Mouse (Mus musculus): ENCODE measurements around the gene Adgrv1. TPM values are rescaled to one million over a fixed set of nuclear protein-coding genes. Genes with fewer than 3 reads are reported as not detected.
A peak's percentile ranks its signal among the peaks of the same experiment; 100 is the strongest.

Adgrv1 gene
- polyA plus RNA-seq, 1 experiment from 2014 or later, result 16.6 TPM

DNA sequence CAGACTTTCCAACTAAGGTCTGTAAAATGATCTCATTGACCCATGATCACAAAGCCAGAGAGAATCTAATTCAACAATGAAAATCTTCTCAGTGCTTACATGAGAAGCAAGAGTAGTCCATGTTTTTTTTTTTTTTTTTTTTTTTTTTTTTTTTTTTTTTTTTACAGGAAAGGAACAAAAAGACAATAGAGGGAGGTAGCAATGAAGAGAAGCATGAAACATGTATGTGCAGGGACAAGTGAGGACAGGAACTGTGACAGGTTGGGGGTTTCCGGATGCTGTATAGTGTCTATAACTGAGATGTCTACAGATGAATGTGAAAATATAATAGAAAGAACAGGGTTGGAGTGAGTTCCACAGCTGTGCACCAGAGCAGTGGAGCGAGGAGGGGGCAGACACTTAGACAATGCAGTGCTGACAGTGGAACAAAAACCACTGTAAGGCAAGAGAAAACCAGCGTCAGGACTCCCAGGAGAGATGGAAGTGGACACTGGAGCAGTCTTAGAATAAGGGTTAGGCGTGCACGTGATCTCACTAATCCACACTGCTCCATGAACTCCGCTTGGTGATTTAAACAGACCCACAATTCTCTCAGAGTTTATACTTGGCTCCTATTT, 490.6 kb downstream of the Adgrv1 start:
- ATAC-seq (ENCODE audit: low read depth), result no peak
- Histone ChIP-seq H3K9ac (no peak overlapping the region), H3K27me3 (no peaks in the 10 kb centered on the region), H3K9me3 (no peaks in the 10 kb centered on the region), H3K36me3 (no peaks in the 10 kb centered on the region), H3K4me3 (no peak overlapping the region), H3K4me1 (replicated peaks) (no peaks in the 10 kb centered on the region), H3K27ac (replicated peaks) (no peak overlapping the region), H3K4me2 (no peak overlapping the region)
- 71% methylated on average over 6 of the region's 6 CpGs for WGBS

DNA sequence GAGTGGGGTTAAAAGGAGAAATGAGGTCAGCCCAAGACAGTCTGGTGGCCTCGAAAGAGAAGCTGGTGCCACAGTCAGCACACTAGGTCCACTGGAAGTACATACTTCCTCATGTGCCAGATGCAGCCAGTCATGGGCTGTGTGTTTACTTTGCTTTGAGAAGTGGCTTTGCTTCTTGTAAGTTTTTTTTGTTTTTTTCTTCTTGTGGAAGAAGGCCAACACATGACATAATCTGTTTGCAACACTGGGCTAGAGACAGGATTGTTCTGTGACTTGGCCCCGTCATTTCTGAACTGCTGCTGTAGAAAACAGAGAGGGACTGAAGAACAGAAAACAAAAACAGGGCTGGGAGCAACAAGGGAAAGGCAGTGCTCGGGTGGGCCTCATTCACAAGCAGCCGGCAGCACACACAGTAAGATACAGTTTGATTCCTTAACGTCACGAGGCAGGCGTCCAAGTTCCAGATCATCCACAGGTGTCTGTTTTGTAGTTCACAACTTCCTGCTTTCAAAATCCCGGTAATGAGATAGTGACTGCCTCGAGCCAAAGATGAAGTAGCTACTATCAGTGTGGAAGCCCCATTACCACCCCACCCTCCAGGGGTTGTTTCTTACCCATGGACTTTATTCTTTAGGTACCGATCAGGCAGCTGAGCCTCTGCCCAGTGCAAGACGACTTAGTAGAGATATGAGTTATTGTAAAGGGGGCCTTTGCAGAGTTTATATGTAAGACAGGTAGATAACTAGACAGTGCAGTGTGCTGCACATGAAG, 496.1 kb downstream of the Adgrv1 start:
- Histone ChIP-seq H3K27ac (replicated peaks) (no peak overlapping the region), H3K9ac (no peak overlapping the region), H3K4me3 (no peak overlapping the region), H3K4me2 (no peak overlapping the region), H3K27me3 (no peaks in the 10 kb centered on the region), H3K4me1 (replicated peaks) (peaks cover 12% of the 10 kb centered on the region; the same call in 1 of the 2 replicates), H3K9me3 (no peaks in the 10 kb centered on the region), H3K36me3 (no peaks in the 10 kb centered on the region)
- 64% methylated on average over 11 of the region's 11 CpGs for WGBS
- ATAC-seq (ENCODE audit: low read depth), result peak; percentile 19; the same call in 1 of the 2 replicates

DNA sequence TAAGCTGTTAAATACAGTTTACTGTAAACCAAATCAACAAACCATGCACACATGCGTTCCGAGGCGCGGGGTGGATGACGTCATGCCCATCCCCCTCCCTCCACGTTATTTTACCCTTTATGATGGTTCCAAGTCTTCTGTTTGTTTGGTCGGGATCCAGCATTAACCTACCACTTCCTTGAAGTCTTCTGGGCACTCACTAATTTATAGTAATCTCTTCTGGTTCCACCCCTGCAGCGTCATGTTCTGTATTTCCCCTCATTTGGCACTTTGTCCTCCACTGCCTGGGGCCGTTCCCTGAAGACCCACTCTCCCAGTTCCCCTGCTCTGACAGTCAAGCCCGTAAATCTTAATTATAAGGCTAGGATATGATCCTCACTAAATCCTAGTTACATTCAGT, 497.0 kb downstream of the Adgrv1 start:
- Histone ChIP-seq H3K27ac (replicated peaks) (no peak overlapping the region), H3K36me3 (no peaks in the 10 kb centered on the region), H3K4me3 (no peak overlapping the region), H3K27me3 (no peaks in the 10 kb centered on the region), H3K4me2 (no peak overlapping the region), H3K4me1 (replicated peaks) (peaks cover 12% of the 10 kb centered on the region; the same call in 1 of the 2 replicates), H3K9ac (no peak overlapping the region), H3K9me3 (no peaks in the 10 kb centered on the region)
- 65% methylated on average over 10 of the region's 10 CpGs for WGBS
- no peak for ATAC-seq (ENCODE audit: low read depth)

DNA sequence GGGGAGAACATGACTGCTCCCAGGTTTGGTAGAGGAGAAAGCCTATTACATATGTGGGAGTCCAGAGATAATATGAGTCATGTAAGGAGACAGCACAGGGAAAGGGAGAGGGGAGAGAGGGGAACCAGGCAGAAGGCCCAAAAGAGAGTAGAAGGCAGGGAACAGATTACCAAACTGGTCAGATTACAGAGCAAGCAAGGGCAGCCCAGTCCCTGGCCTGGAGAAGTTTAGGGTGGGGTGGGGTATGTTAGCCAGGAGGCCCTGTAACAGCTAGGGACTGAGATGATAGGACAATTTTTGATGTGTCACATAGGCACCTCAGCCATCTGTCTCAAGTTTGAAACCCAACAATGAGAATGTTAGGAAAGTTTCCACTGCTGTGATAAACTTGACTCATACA, 498.5 kb downstream of the Adgrv1 start:
- no peaks in the 10 kb centered on the region for H3K36me3 ChIP-seq
- no peak overlapping the region for H3K27ac ChIP-seq (replicated peaks)
- peaks cover 12% of the 10 kb centered on the region; the same call in 1 of the 2 replicates for H3K4me1 ChIP-seq (replicated peaks)
- no peak overlapping the region for H3K4me3 ChIP-seq
- no peaks in the 10 kb centered on the region for H3K9me3 ChIP-seq
- no peak overlapping the region for H3K9ac ChIP-seq
- H3K27me3 ChIP-seq, result no peaks in the 10 kb centered on the region
- no peak for ATAC-seq (ENCODE audit: low read depth)
- H3K4me2 ChIP-seq, result no peak overlapping the region

DNA sequence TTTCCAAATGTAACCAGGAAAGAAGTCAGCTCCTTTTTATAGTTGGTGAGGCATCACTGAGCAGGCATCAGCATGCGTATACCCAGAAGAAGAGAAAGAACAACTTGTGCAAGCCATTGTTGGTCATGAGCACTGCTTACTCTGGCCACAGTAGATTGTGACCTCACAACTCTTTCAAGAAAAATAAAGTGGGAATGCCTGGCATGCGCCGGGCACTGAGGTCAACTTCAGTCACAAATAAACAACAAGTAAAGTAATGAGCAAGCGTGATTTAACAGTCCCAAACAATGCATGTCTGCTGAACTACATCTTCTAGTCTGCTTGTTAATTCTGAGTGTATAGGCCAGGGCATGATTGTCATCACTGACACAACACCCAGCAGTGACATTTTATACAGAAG, 499.6 kb downstream of the Adgrv1 start:
- no peak overlapping the region for H3K4me3 ChIP-seq
- WGBS, result 66% methylated on average over 4 of the region's 4 CpGs
- H3K27ac ChIP-seq (replicated peaks), result no peak overlapping the region
- H3K36me3 ChIP-seq, result no peaks in the 10 kb centered on the region
- no peaks in the 10 kb centered on the region for H3K9me3 ChIP-seq
- ATAC-seq (ENCODE audit: low read depth), result no peak
- H3K4me1 ChIP-seq (replicated peaks), result peaks cover 12% of the 10 kb centered on the region; the same call in 1 of the 2 replicates
- H3K27me3 ChIP-seq, result no peaks in the 10 kb centered on the region
- H3K4me2 ChIP-seq, result no peak overlapping the region
- H3K9ac ChIP-seq, result no peak overlapping the region

DNA sequence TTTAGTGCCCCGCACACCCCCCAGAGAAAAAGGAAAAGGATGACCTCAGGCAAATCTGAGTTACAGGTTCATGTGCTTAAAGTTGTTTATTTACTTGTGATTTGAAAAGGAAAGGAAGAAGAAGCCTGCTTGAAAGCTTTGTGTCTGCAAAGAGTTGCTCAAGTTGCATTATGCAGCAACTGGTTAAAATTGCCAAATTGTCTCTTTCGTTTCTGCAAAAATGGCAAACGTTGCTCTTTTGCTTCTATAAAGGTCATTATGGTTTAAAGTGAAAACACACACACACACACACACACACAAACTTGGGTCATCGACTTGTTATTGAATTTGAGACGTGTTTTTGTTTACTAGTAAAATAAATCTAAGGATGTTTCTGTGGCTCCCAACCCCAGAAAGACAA, 500.3 kb downstream of the Adgrv1 start:
- Histone ChIP-seq H3K9ac (no peak overlapping the region), H3K4me2 (no peak overlapping the region), H3K4me1 (replicated peaks) (peaks cover 12% of the 10 kb centered on the region; the same call in 1 of the 2 replicates), H3K4me3 (no peak overlapping the region), H3K9me3 (no peaks in the 10 kb centered on the region), H3K27me3 (no peaks in the 10 kb centered on the region), H3K36me3 (no peaks in the 10 kb centered on the region), H3K27ac (replicated peaks) (0 out of 2 replicates have a peak overlapping the region, but pooled peaks have one; percentile 5)
- ATAC-seq (ENCODE audit: low read depth), result no peak
- 58% methylated on average over 5 of the region's 5 CpGs for WGBS

DNA sequence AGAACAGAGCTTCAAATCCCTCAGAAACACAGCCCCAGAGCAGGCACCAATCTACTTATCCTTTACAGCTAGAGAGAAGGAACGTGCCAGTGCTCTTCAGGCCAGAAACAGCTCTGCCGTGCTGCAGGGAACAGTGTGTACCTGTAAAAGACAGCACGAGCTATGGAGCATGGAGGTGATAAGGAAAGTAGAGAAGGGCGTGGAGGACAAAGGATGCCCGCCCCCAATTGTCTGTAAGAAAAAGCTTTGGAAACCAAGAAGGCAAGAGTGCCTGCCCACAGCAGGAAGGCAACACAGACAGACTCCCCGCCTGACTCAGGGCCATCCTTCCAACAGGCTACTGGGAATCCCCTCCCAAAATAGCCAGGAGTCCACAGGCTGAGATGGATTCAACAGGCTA, 501.1 kb downstream of the Adgrv1 start:
- Histone ChIP-seq H3K9me3 (no peaks in the 10 kb centered on the region), H3K36me3 (no peaks in the 10 kb centered on the region), H3K9ac (no peak overlapping the region), H3K27ac (replicated peaks) (no peak overlapping the region), H3K27me3 (no peaks in the 10 kb centered on the region), H3K4me1 (replicated peaks) (peaks cover 12% of the 10 kb centered on the region; the same call in 1 of the 2 replicates), H3K4me3 (no peak overlapping the region), H3K4me2 (no peak overlapping the region)
- WGBS, result 34% methylated on average over 6 of the region's 6 CpGs
- no peak for ATAC-seq (ENCODE audit: low read depth)

DNA sequence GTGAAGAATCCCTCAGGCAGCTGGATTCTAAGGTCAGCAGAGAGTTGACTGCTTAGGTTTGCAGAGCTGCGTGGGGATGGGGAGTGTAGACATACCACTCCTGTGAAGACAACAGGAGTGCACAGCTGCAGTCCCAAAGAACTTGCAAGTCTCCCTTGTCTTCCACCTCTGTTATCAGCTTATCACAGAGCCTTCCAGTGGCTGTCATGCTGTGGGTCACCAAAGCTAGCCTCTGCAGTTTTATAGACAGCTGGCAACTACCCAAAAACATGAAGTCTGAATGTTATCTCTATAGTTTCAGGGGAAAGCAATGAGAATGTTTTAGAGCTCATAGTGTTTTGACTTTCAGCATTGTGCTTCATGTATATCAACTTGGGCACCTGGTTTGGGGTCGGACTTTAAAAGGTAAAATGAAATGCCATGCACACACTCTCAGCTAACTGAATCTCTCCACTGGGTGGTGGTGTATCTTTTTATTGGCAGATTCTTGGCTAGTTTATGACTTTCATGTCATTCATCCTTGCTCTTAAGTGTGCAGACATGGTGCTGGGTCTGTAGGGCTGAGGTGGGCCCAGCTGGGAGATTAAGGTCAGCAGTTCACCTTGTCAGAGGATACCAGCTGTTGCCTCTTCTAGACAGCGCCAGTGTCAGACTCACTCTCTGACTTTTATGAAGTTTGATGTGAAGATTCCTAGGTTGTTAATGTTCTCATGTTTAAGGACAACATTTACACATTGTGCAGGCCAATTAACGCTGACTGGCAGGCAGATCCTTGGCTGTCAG, 502.0 kb downstream of the Adgrv1 start:
- 82% methylated on average over 4 of the region's 4 CpGs for WGBS
- Histone ChIP-seq H3K27me3 (no peaks in the 10 kb centered on the region), H3K4me2 (no peak overlapping the region), H3K9ac (no peak overlapping the region), H3K36me3 (no peaks in the 10 kb centered on the region), H3K4me3 (no peak overlapping the region), H3K27ac (replicated peaks) (no peak overlapping the region), H3K4me1 (replicated peaks) (peaks cover 12% of the 10 kb centered on the region; the same call in 1 of the 2 replicates), H3K9me3 (no peaks in the 10 kb centered on the region)
- ATAC-seq (ENCODE audit: low read depth), result no peak

DNA sequence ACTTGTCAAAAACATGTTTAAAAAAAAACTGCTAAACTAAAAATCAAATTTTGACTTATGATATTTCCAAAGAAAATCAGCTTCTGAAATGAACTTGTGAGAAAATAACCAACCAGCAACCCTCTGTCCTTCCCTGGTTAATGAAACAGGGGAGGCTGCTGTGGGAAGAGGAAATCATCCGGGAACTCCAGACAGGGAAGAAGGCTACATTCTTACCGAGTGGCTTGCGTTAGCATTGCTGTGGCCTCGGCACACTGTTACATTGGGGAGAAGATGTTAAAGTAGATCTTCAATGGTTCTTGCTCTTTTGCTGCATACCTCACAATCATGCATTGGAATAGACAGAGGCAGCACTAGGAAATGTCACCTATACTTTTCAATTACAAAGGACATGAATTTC, 507.1 kb downstream of the Adgrv1 start:
- WGBS, result 82% methylated on average over 4 of the region's 4 CpGs
- ATAC-seq (ENCODE audit: low read depth), result no peak
- Histone ChIP-seq H3K36me3 (no peaks in the 10 kb centered on the region), H3K27me3 (no peaks in the 10 kb centered on the region), H3K4me1 (replicated peaks) (no peaks in the 10 kb centered on the region), H3K9me3 (no peaks in the 10 kb centered on the region), H3K4me2 (no peak overlapping the region), H3K9ac (no peak overlapping the region), H3K4me3 (no peak overlapping the region), H3K27ac (replicated peaks) (no peak overlapping the region)

DNA sequence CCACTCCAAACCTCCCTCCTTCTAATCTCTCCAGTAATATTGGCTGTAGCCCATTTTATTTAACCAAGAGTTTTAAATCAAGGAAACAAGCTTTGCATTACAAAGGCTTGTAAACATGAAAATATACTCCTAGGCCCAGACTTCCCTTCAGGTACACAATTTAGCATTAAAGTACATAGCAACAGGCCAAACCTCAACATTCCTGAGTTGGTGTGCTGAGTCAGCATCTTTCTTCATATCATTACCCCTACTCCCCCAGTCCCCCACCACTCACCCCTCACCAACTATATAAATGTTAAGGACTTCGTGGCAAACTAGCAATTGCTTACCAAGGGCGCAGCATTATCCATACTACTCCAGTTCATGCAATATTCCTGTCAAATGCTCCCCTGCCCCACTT, 510.7 kb downstream of the Adgrv1 start:
- ATAC-seq (ENCODE audit: low read depth), result no peak
- peaks cover 9% of the 10 kb centered on the region for H3K36me3 ChIP-seq
- H3K9ac ChIP-seq, result no peak overlapping the region
- 98% methylated on average over 2 of the region's 2 CpGs for WGBS
- H3K4me3 ChIP-seq, result no peak overlapping the region
- no peak overlapping the region for H3K4me2 ChIP-seq
- no peaks in the 10 kb centered on the region for H3K9me3 ChIP-seq
- H3K4me1 ChIP-seq (replicated peaks), result no peaks in the 10 kb centered on the region
- no peaks in the 10 kb centered on the region for H3K27me3 ChIP-seq
- H3K27ac ChIP-seq (replicated peaks), result no peak overlapping the region

DNA sequence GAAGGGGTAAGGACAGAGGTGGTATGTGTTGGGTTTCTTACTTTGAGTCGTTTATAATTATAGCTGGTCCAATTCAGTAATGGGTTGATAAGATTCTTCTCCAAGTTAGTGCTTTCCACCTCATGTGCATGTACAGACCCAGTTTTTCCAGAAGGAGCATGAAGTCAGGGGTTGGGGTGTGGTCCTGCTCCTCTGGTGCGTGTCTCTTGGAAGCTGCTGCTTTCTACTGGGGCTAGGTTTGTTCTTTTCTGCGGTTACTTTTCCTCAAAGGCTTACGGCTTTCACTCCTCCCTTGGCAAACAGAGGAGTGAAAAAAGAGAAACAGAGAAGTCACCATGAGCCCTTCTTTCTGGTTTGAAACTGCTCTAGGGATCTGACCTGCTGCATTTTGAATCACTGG, 522.5 kb downstream of the Adgrv1 start:
- 88% methylated on average over 4 of the region's 4 CpGs for WGBS

DNA sequence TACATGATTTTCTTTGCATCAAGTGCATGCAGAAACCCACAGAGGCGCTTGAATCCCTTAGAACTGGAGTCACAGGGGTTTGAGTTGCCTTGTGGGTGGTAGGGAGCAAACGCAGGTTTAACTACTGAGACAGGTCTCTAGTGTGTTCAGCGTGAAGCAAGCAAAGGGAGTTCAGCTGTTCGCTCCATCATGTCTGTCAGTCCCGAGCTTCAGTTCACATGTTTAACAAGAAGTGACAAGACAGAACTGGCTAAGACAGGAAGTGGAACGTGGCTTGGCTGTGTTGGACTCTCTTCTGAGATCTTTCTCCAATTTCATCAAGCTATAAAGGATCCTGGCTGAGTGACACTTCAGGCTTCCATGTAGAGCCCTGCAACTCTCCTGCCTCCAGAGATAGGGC, 523.3 kb downstream of the Adgrv1 start:
- H3K4me2 ChIP-seq, result no peak overlapping the region
- no peak overlapping the region for H3K4me3 ChIP-seq
- no peak overlapping the region for H3K9ac ChIP-seq
- H3K27me3 ChIP-seq, result no peaks in the 10 kb centered on the region
- ATAC-seq (ENCODE audit: low read depth), result no peak
- H3K27ac ChIP-seq (replicated peaks), result no peak overlapping the region
- 83% methylated on average over 6 of the region's 6 CpGs for WGBS
- H3K36me3 ChIP-seq, result no peaks in the 10 kb centered on the region
- H3K4me1 ChIP-seq (replicated peaks), result no peaks in the 10 kb centered on the region
- no peaks in the 10 kb centered on the region for H3K9me3 ChIP-seq

More for the DNA sequence above, 522.5 kb downstream of the Adgrv1 start:
- Histone ChIP-seq H3K27ac (replicated peaks) (no peak overlapping the region), H3K4me1 (replicated peaks) (no peaks in the 10 kb centered on the region), H3K27me3 (no peaks in the 10 kb centered on the region), H3K4me3 (no peak overlapping the region), H3K9me3 (no peaks in the 10 kb centered on the region), H3K9ac (no peak overlapping the region), H3K4me2 (no peak overlapping the region), H3K36me3 (no peaks in the 10 kb centered on the region)
- ATAC-seq (ENCODE audit: low read depth), result no peak

All from neural tube, embryonic 13.5 days (tissue).